Mouse (Mus musculus): ENCODE data around the gene Hist1h2af. TPM values are rescaled to one million over a fixed set of nuclear protein-coding genes. Genes with fewer than 3 reads are reported as not detected.

Gene Hist1h2af
- polyA plus RNA-seq, 1 experiment from 2014 or later: 16.3 TPM

Small RNA genes lying within 50 kb of the gene (microRNA-seq; reads per million reads assigned to microRNA genes)
- not detected for gene Gm44297
- gene Gm44359: not detected
- not detected for gene Gm44394
- 2.1 reads per million for gene n-TStga1

Other genes with a start within 250 kb of the Hist1h2af start
- 70.7 and 75.5 TPM in 2 replicates for gene Zfp322a, start 164.7 kb upstream of the Hist1h2af start, polyA plus RNA-seq (2016; fragmentation: Nextera tagmentation; extraction: Ambion mirVana)
- gene Abt1, start 110.0 kb upstream of the Hist1h2af start, polyA plus RNA-seq (2016; fragmentation: Nextera tagmentation; extraction: Ambion mirVana): 14.4 and 15.2 TPM in 2 replicates
- gene Btn1a1, start 68.0 kb upstream of the Hist1h2af start, polyA plus RNA-seq (2016; fragmentation: Nextera tagmentation; extraction: Ambion mirVana): 0.10 and 0.12 TPM in 2 replicates
- gene Btn2a2, start 45.0 kb upstream of the Hist1h2af start, polyA plus RNA-seq (2016; fragmentation: Nextera tagmentation; extraction: Ambion mirVana): 1.8 and 1.9 TPM in 2 replicates
- 6.0 and 9.0 TPM in 2 replicates for gene Hist1h4h, start 2.9 kb upstream of the Hist1h2af start, polyA plus RNA-seq (2016; fragmentation: Nextera tagmentation; extraction: Ambion mirVana)
- gene Hist1h3g, start 1.5 kb downstream of the Hist1h2af start, polyA plus RNA-seq (2016; fragmentation: Nextera tagmentation; extraction: Ambion mirVana): 10.5 and 17.3 TPM in 2 replicates
- 1.4 TPM in 2 replicates for gene Hist1h2bh, start 9.5 kb downstream of the Hist1h2af start, polyA plus RNA-seq (2016; fragmentation: Nextera tagmentation; extraction: Ambion mirVana)
- 2.1 and 3.2 TPM in 2 replicates for gene Hist1h3f, start 10.1 kb downstream of the Hist1h2af start, polyA plus RNA-seq (2016; fragmentation: Nextera tagmentation; extraction: Ambion mirVana)
- 2.7 and 3.6 TPM in 2 replicates for gene Hist1h4f, start 17.7 kb downstream of the Hist1h2af start, polyA plus RNA-seq (2016; fragmentation: Nextera tagmentation; extraction: Ambion mirVana)
- gene Hist1h1d, start 19.4 kb downstream of the Hist1h2af start, polyA plus RNA-seq (2016; fragmentation: Nextera tagmentation; extraction: Ambion mirVana): 0.58 and 0.80 TPM in 2 replicates
- 11.1 and 12.8 TPM in 2 replicates for gene Hist1h3e, start 28.5 kb downstream of the Hist1h2af start, polyA plus RNA-seq (2016; fragmentation: Nextera tagmentation; extraction: Ambion mirVana)
- 153 and 213 TPM in 2 replicates for gene Hist1h2ae, start 37.3 kb downstream of the Hist1h2af start, polyA plus RNA-seq (2016; fragmentation: Nextera tagmentation; extraction: Ambion mirVana)
- 16.5 and 25.4 TPM in 2 replicates for gene Hist1h2bg, start 37.5 kb downstream of the Hist1h2af start, polyA plus RNA-seq (2016; fragmentation: Nextera tagmentation; extraction: Ambion mirVana)
- gene Hist1h2bf, start 40.3 kb downstream of the Hist1h2af start, polyA plus RNA-seq (2016; fragmentation: Nextera tagmentation; extraction: Ambion mirVana): 12.5 and 21.2 TPM in 2 replicates
- 1.9 and 2.7 TPM in 2 replicates for gene Hist1h2ad, start 40.5 kb downstream of the Hist1h2af start, polyA plus RNA-seq (2016; fragmentation: Nextera tagmentation; extraction: Ambion mirVana)
- gene Hist1h3d, start 41.9 kb downstream of the Hist1h2af start, polyA plus RNA-seq (2016; fragmentation: Nextera tagmentation; extraction: Ambion mirVana): 9.5 and 11.3 TPM in 2 replicates
- 139 and 158 TPM in 2 replicates for gene Hist1h4d, start 47.7 kb downstream of the Hist1h2af start, polyA plus RNA-seq (2016; fragmentation: Nextera tagmentation; extraction: Ambion mirVana)
- gene Hist1h2be, start 87.2 kb downstream of the Hist1h2af start, polyA plus RNA-seq (2016; fragmentation: Nextera tagmentation; extraction: Ambion mirVana): 2.2 and 3.7 TPM in 2 replicates
- 24.6 and 30.8 TPM in 2 replicates for gene Hist1h1e, start 88.7 kb downstream of the Hist1h2af start, polyA plus RNA-seq (2016; fragmentation: Nextera tagmentation; extraction: Ambion mirVana)
- 1.1 and 1.3 TPM in 2 replicates for gene Hist1h2ac, start 150.0 kb downstream of the Hist1h2af start, polyA plus RNA-seq (2016; fragmentation: Nextera tagmentation; extraction: Ambion mirVana)
- 29.3 and 33.7 TPM in 2 replicates for gene Hist1h2bc, start 150.3 kb downstream of the Hist1h2af start, polyA plus RNA-seq (2016; fragmentation: Nextera tagmentation; extraction: Ambion mirVana)
- gene Hist1h1t, start 161.9 kb downstream of the Hist1h2af start, polyA plus RNA-seq (2016; fragmentation: Nextera tagmentation; extraction: Ambion mirVana): not detected in 2 replicates
- gene Hist1h4c, start 164.5 kb downstream of the Hist1h2af start, polyA plus RNA-seq (2016; fragmentation: Nextera tagmentation; extraction: Ambion mirVana): 13.4 and 18.4 TPM in 2 replicates
- 3.8 and 4.2 TPM in 2 replicates for gene Hfe, start 176.9 kb downstream of the Hist1h2af start, polyA plus RNA-seq (2016; fragmentation: Nextera tagmentation; extraction: Ambion mirVana)
- gene Hist1h1c, start 204.9 kb downstream of the Hist1h2af start, polyA plus RNA-seq (2016; fragmentation: Nextera tagmentation; extraction: Ambion mirVana): 20.1 and 21.4 TPM in 2 replicates
- gene Hist1h3c, start 211.7 kb downstream of the Hist1h2af start, polyA plus RNA-seq (2016; fragmentation: Nextera tagmentation; extraction: Ambion mirVana): 20.7 and 22.1 TPM in 2 replicates
- 6.3 and 6.7 TPM in 2 replicates for gene Hist1h2bb, start 212.8 kb downstream of the Hist1h2af start, polyA plus RNA-seq (2016; fragmentation: Nextera tagmentation; extraction: Ambion mirVana)
- 77.8 and 92.9 TPM in 2 replicates for gene Hist1h2ab, start 217.2 kb downstream of the Hist1h2af start, polyA plus RNA-seq (2016; fragmentation: Nextera tagmentation; extraction: Ambion mirVana)
- gene Hist1h3b, start 218.4 kb downstream of the Hist1h2af start, polyA plus RNA-seq (2016; fragmentation: Nextera tagmentation; extraction: Ambion mirVana): 17.7 and 30.1 TPM in 2 replicates
- gene Hist1h4b, start 223.1 kb downstream of the Hist1h2af start, polyA plus RNA-seq (2016; fragmentation: Nextera tagmentation; extraction: Ambion mirVana): 9.1 and 10.7 TPM in 2 replicates
- 1.2 and 1.4 TPM in 2 replicates for gene Hist1h4a, start 227.3 kb downstream of the Hist1h2af start, polyA plus RNA-seq (2016; fragmentation: Nextera tagmentation; extraction: Ambion mirVana)
- 11.9 and 12.8 TPM in 2 replicates for gene Hist1h3a, start 228.5 kb downstream of the Hist1h2af start, polyA plus RNA-seq (2016; fragmentation: Nextera tagmentation; extraction: Ambion mirVana)
- 6.3 and 7.4 TPM in 2 replicates for gene Hist1h1a, start 229.8 kb downstream of the Hist1h2af start, polyA plus RNA-seq (2016; fragmentation: Nextera tagmentation; extraction: Ambion mirVana)
- gene Trim38, start 236.0 kb downstream of the Hist1h2af start, polyA plus RNA-seq (2016; fragmentation: Nextera tagmentation; extraction: Ambion mirVana): 0.16 TPM in 1 of 2 replicates, not detected in the other